Mouse (Mus musculus) right cerebral cortex, adult 2 months (tissue): ENCODE data around the gene Lars2.

Experiments used
- DNase-seq, 2 experiments: peaks; one replicate each; pipeline ENCODE4 v3.0.0; 2021 to 2022; ENCODE audit warnings: low spot score in 2 of 2

Gene Lars2

GRCm38 (mm10) chr9:123506270-123507146 is 139.8 kb downstream of the Lars2 start:
- DNase-seq, result no peak

GRCm38 (mm10) chr9:123507380-123507779 is 140.7 kb downstream of the Lars2 start:
- DNase-seq, result no peak

DNA sequence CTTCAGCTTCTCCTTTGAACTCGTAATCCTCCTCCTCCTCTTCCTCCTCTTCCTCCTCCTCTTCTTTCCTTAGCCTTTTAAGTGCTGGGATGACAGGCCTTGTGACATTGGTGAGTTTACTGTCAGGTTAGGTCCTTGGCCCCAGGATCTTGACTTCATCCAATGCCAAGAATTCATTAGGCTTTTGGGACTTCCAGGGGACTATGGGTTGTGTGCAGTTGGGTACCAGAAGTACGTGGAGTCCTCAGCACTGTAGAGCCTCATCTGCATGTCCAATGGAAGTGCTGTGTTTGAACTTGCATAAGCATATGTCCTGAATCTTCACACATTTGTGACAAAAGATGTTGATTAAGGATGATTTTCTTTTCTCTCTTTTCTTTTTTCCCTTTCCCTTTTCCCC is 142.3 kb downstream of the Lars2 start:
- no peak for DNase-seq

- DNase-seq, result peak; percentile 38 to 59
Observed at GRCm38 (mm10) chr9:123509638-123510604, 143.2 kb downstream of the Lars2 start.

DNA sequence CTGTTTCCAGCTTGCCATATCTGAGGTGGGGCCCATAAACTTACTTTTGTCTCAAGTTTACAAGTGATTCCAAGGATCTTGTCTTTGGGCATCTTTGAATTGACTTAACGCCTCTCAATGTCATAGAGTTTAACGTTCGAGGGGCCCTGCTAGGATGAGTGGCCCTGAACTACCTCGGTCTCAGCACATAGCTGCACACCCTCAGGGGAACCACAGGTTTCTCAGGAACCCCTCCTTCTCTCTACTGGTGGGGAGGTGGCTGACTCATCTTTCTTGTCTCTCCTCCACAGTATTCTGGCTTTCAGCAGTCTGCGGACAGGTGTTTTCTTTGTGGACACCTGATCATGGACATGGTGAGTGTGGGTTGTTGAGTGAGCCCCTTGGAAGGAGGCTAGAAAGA is 144.2 kb downstream of the Lars2 start:
- DNase-seq, result no peak
